Mouse (Mus musculus) thymus, adult 2 months (tissue): ENCODE results near the gene Morn1. TPM values are rescaled to one million over a fixed set of nuclear protein-coding genes. Genes with fewer than 3 reads are reported as not detected.

Experiments
- DNase-seq: peaks from one replicate; pipeline ENCODE4 v3.0.0; 2021
- H3K27ac ChIP-seq: fragments of 200-500 bp; 2 replicates; pipeline ENCODE4 v1.5.1; 2012; ENCODE audit warnings: low read length, control low read depth; ENCODE audit not compliant: control insufficient read depth, insufficient read depth
- H3K27me3 ChIP-seq: fragments of 200-500 bp; 2 replicates; pipeline ENCODE4 v1.6.1; 2012; ENCODE audit warnings: mild to moderate bottlenecking, low read length, moderate library complexity, mixed read lengths; ENCODE audit not compliant: control insufficient read depth, insufficient read depth
- H3K36me3 ChIP-seq: fragments of 200-500 bp; 2 replicates; pipeline ENCODE4 v1.6.1; 2012; ENCODE audit warnings: mild to moderate bottlenecking, low read length, moderate library complexity; ENCODE audit not compliant: control insufficient read depth, insufficient read depth
- H3K4me1 ChIP-seq: fragments of 200-500 bp; replicated peaks from 2 replicates; pipeline ENCODE4 v1.6.1; 2012; ENCODE audit warnings: low read length; ENCODE audit not compliant: control insufficient read depth, insufficient read depth
- H3K4me3 ChIP-seq: fragments of 200-500 bp; 2 replicates; pipeline ENCODE4 v1.5.1; 2012; ENCODE audit warnings: mild to moderate bottlenecking, low read length, control low read depth, moderate library complexity; ENCODE audit not compliant: control insufficient read depth, insufficient read depth
- CTCF ChIP-seq: fragments of 200-500 bp; IDR thresholded peaks from 2 replicates; pipeline ENCODE4 v1.5.1; 2012; ENCODE audit warnings: mild to moderate bottlenecking, control low read depth, low read length, moderate library complexity, borderline replicate concordance; ENCODE audit not compliant: control insufficient read depth, poor library complexity, insufficient read depth; ENCODE audit errors: extremely low read depth
- POLR2A ChIP-seq: fragments of 200-500 bp; IDR thresholded peaks from 2 replicates; pipeline ENCODE4 v1.6.1; 2012; ENCODE audit warnings: mild to moderate bottlenecking, low read length, control low read depth, moderate library complexity; ENCODE audit not compliant: control insufficient read depth, poor library complexity, insufficient read depth; ENCODE audit errors: extremely low read depth
- WGBS: fragments of 180-500 bp; shearing (Covaris S2); methylation state at CpG from one replicate; pipeline ENCODE4 v1.1.7; 2018; 5-methylcytosine and 5-hydroxymethylcytosine counted together
- polyA plus RNA-seq: library from polyadenylated mRNA; depleted of rRNA; stranded (reverse); fragments of >200 nt; gene quantifications from 2 replicates; pipeline ENCODE4 v1.2.3, GENCODE M21; 2012

Morn1 gene
- polyA plus RNA-seq, 1 experiment: 3.8 TPM

DNA sequence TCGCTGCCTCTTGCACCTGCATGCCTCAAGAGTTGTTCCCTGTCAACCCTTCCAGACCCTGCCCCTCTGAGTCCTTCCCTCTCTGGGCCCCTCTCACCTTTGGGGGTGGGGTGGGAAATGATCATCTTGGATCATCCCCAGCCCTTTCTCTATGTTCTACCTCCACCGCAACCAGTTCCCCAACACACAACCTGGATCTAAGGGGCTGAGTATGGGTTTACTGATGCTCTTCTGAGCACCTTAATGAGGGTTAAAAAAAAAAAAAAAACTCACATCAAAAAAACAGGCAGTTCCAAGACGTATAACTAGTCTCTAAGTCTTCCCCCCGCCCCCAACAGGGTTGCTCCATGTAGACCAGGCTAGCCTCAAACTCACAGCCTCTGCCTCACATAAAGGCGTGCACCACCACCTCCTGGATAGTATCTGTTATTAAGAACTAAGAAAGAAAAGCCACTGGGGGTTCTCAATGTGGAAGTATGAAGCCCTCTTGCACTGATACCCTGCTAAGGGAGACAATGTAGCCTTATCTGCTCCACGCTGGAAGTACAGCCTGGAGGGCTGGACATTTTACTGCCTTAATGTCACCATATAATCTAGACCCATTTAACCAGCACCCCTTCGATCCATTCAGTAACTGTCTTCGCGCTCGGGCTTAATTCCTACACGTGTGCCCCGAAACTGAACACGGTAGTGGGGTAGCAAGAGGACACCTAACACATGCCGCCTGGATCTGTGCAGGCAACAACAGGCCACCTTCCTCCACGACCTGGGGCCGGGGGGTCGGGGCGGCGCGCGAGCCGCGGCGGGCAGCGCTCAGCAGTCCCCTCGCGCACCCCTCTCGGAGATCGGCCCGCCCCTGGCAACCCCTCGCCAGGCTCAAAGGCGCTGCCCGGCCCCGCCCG is 920 bp upstream of the Morn1 start:
- H3K36me3 ChIP-seq: peaks cover 6% of the 10 kb centered on the region
- TF ChIP-seq POLR2A: no peak
- no peak for TF ChIP-seq CTCF
- DNase-seq: no peak
- H3K4me3 ChIP-seq: peak overlapping the region; percentile 64
- peaks cover 32% of the 10 kb centered on the region for H3K4me1 ChIP-seq
- WGBS: 5% methylated on average over 35 of the region's 35 CpGs
- H3K27me3 ChIP-seq: no peaks in the 10 kb centered on the region
- H3K27ac ChIP-seq: peak overlapping the region; percentile 5; the same call in 1 of the 2 replicates

DNA sequence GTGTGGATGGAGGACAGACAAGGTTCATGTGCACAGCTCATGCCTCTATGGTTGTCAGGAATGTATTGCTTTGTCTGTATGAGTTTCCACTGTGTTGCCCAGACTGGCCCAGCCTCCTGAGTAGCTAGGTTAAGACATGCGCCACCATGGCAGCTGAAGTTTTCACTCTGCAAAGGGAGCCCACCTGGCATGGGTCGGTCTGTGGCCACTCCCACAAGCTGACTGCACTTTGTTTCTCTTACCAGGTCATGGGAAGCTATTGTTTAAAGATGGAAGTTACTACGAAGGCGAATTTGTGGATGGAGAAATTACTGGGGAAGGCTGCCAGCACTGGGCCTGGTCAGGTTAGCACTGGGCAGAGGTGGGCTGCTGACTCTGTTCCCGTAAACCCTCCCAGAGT is 2.9 kb downstream of the Morn1 start:
- TF ChIP-seq POLR2A (no peak), CTCF (no peak)
- WGBS: 96% methylated on average over 5 of the region's 5 CpGs
- Histone ChIP-seq H3K36me3 (no peaks in the 10 kb centered on the region), H3K4me3 (no peak overlapping the region), H3K27ac (no peak overlapping the region), H3K4me1 (peaks cover 17% of the 10 kb centered on the region), H3K27me3 (no peaks in the 10 kb centered on the region)
- DNase-seq: no peak

DNA sequence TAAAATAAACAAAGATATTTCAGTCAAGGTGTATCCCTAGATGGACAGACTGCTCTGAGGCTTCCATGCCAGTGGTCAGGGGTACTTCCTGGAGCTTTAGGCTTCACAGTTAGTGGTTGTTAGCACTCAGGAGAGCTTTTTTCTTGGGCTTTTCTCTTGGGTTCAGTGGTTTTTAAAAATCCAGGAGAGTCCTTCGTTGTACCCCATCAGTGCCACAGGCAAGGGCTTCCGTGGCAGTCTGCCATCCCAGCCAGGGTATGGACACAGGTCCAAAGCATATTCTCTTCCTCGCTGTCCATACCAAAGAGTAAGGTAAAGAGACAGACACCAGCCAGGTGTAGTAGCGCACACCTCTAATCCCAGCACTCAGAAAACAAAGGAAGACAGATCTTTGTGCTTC is 3.8 kb downstream of the Morn1 start:
- no peak overlapping the region for H3K27ac ChIP-seq
- H3K4me3 ChIP-seq: no peak overlapping the region
- no peaks in the 10 kb centered on the region for H3K27me3 ChIP-seq
- no peaks in the 10 kb centered on the region for H3K36me3 ChIP-seq
- WGBS: 93% methylated on average over 4 of the region's 4 CpGs
- no peak for TF ChIP-seq POLR2A
- no peak for TF ChIP-seq CTCF
- H3K4me1 ChIP-seq: peaks cover 10% of the 10 kb centered on the region
- DNase-seq: no peak

DNA sequence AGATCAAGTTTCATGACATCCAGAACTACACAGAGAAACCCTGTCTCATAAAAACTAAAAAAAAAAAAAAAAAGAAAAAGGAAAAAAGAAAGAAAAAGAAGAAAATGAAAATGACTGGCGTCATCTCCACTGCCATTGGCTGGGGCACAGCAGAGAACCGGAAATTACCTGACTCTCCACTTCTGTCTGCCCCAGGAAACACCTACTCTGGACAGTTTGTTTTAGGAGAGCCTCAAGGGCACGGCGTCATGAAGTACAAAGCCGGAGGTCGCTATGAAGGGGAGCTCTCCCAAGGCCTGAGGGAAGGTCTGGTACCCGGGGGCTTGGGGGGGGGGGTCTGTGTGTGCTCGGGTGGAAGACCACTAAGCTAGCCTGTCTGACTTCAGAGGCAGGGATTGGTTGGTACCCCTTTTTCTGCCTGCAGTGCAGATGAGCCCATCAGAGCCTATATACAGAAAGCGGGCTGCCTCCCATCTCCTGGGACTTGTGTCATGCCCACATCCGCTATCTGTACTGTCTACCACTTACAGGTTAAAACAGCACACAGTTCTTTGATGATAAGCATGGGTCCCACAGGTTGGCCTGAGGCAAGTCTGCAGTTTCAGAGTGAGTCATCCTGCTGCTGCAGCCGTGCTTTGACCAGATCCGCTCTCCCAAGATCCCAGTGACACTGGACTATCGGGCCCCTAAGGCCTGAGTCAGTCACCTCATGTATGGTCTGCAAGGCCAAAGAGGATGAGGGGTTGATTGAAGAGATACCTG is 4.5 kb downstream of the Morn1 start:
- H3K36me3 ChIP-seq: no peaks in the 10 kb centered on the region
- DNase-seq: no peak
- no peak for TF ChIP-seq POLR2A
- TF ChIP-seq CTCF: no peak
- H3K27me3 ChIP-seq: no peaks in the 10 kb centered on the region
- no peak overlapping the region for H3K4me3 ChIP-seq
- 96% methylated on average over 13 of the region's 13 CpGs for WGBS
- H3K27ac ChIP-seq: no peak overlapping the region
- peaks cover 7% of the 10 kb centered on the region for H3K4me1 ChIP-seq

DNA sequence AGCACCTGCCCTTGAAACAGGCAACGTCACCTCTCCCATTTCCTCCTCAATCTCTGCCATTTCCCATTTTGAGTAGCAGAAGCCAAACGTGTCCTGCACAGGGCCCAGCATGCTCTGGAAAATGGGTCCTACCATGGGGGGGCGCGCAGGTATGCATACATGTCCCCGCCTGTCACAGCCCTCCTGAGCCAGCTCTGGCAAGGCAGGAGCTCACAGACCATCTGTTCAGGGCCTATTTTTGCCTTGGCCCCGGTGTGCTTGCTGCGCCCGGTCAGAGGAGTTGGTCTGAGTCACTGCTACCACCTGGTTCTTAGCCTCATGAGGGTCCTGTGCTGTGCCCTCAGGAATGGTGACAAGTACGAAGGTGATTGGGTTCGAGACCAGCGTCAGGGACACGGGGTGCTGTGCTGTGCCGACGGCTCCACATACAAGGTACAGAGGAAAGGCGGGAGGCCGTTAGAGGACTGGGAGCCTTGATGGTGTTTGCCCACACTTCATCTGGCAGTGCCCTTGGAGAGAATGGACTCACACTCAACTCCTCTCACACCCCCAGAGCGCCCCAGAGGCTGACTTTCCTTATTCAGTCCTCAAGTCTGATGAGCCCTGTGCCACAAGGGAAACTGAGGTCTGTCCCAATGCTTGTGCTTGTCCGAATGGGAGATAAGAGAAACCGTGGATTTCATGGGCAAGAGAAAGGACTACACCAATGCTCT is 6.5 kb downstream of the Morn1 start:
- WGBS: 95% methylated on average over 19 of the region's 19 CpGs
- Histone ChIP-seq H3K36me3 (no peaks in the 10 kb centered on the region), H3K4me1 (no peaks in the 10 kb centered on the region), H3K27me3 (no peaks in the 10 kb centered on the region), H3K4me3 (no peak overlapping the region), H3K27ac (no peak overlapping the region)
- no peak for DNase-seq
- TF ChIP-seq CTCF (no peak), POLR2A (no peak)
